Comparison of ENCODE assay signal across 10 mouse cellular contexts in the genomic region with DNA sequence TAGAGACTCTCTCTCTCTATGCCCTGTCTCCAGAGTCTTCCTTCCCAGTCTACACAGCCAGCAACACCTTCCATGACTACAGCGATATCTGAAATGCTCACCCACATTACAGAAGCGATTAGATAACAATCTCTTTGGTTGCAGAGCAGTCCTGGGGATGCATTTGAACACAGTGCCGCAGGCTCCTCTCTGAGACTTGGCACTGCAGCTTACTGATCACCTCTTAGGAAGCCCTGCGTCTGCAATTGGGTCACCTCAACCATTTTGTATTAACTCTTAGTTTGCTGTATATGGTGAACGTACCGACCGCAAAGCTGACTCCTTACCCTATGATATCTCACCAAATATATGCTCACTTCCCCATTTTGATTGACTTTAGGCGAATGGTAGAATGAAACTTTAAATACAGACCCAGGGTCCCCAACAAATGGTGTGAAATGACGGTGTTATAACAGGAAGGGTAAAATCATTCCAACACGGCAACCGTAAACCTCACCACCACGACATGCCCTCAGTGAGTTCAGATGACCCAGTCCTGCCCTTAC. TPM values are rescaled to one million over a fixed set of nuclear protein-coding genes. Genes with fewer than 3 reads are reported as not detected.
DNase-seq lines count a peak whose midpoint lies in the region; ATAC-seq and TF ChIP-seq lines count a peak whose summit lies in the region.
"Had no signal": no experiment of that assay in that cellular context is flagged by ENCODE, and none has a peak within 500 bp of the region (broad histone marks: within the 10 kb centered on the region; RNA-seq: fewer than 3 reads in every experiment).

No protein-coding gene starts in this region.

- H3K4me3 ChIP-seq in hindbrain, embryonic 16.5 days (ENCODE audit: low read length): no peak overlapping the region
- no peak overlapping the region for H3K4me3 ChIP-seq in hindbrain, embryonic 14.5 days (replicated peaks; ENCODE audit: low read length)
- peak overlapping the region; percentile 38; the same call in 1 of the 2 replicates for H3K4me3 ChIP-seq in spleen, adult 2 months (ENCODE audit: extremely low read depth, insufficient read depth, insufficient read length)
- peak overlapping the region; percentile 37 for H3K4me3 ChIP-seq in limb, embryonic 13.5 days
- H3K4me3 ChIP-seq in cerebellum, adult 2 months (replicated peaks; ENCODE audit: insufficient read depth, low read depth, low read length): no peak overlapping the region
- H3K4me3 ChIP-seq in forebrain, embryonic 14.5 days (ENCODE audit: low read depth, low read length): no peak overlapping the region
- H3K4me3 ChIP-seq: midbrain, embryonic 15.5 days had no signal

- peak overlapping the region; percentile 3; the same call in 1 of the 2 replicates for H3K4me2 ChIP-seq in hindbrain, embryonic 16.5 days (ENCODE audit: low read length)
- no peak overlapping the region for H3K4me2 ChIP-seq in hindbrain, embryonic 14.5 days (replicated peaks)
- peak overlapping the region; percentile 59 for H3K4me2 ChIP-seq in limb, embryonic 13.5 days (replicated peaks)
- no peak overlapping the region for H3K4me2 ChIP-seq in forebrain, embryonic 14.5 days (ENCODE audit: low read length)
- H3K4me2 ChIP-seq: midbrain, embryonic 15.5 days had no signal

- no peaks in the 10 kb centered on the region for H3K36me3 ChIP-seq in hindbrain, embryonic 16.5 days (ENCODE audit: control insufficient read depth, insufficient read depth, low read length)
- no peaks in the 10 kb centered on the region for H3K36me3 ChIP-seq in hindbrain, embryonic 14.5 days (replicated peaks; ENCODE audit: control insufficient read depth, insufficient read depth)
- no peaks in the 10 kb centered on the region for H3K36me3 ChIP-seq in spleen, adult 2 months (ENCODE audit: control insufficient read depth, insufficient read depth, low read length)
- H3K36me3 ChIP-seq in limb, embryonic 13.5 days: no peaks in the 10 kb centered on the region
- H3K36me3 ChIP-seq in forebrain, embryonic 14.5 days (ENCODE audit: control insufficient read depth, insufficient read depth, low read length): no peaks in the 10 kb centered on the region
- H3K36me3 ChIP-seq: heart, embryonic 15.5 days; midbrain, embryonic 15.5 days had no signal

- H3K4me1 ChIP-seq in hindbrain, embryonic 16.5 days (ENCODE audit: control insufficient read depth, insufficient read depth, low read depth, low read length): no peaks in the 10 kb centered on the region
- no peaks in the 10 kb centered on the region for H3K4me1 ChIP-seq in hindbrain, embryonic 14.5 days (replicated peaks; ENCODE audit: control insufficient read depth, insufficient read depth, low read length)
- H3K4me1 ChIP-seq in spleen, adult 2 months (ENCODE audit: control insufficient read depth, insufficient read depth, insufficient read length): no peaks in the 10 kb centered on the region
- H3K4me1 ChIP-seq in limb, embryonic 13.5 days: peaks cover 20% of the 10 kb centered on the region
- H3K4me1 ChIP-seq in cerebellum, adult 2 months (ENCODE audit: control insufficient read depth, insufficient read depth, low read length): no peaks in the 10 kb centered on the region
- H3K4me1 ChIP-seq in forebrain, embryonic 14.5 days (ENCODE audit: control insufficient read depth, insufficient read depth, low read length): no peaks in the 10 kb centered on the region
- H3K4me1 ChIP-seq: midbrain, embryonic 15.5 days had no signal

- ATAC-seq in hindbrain, embryonic 16.5 days: no peak
- ATAC-seq in hindbrain, embryonic 14.5 days (ENCODE audit: low FRiP score): no peak
- no peak for ATAC-seq in limb, embryonic 13.5 days (ENCODE audit: low FRiP score, low read depth)
- ATAC-seq in forebrain, embryonic 14.5 days: no peak
- ATAC-seq: midbrain, embryonic 15.5 days had no signal

- DNase-seq in hindbrain, embryonic 14.5 days (ENCODE audit: low spot score): no peak
- DNase-seq in spleen, adult 2 months (ENCODE audit: low read depth in 1 of 2, low spot score in 2 of 2): no peak
- DNase-seq in spleen, postnatal 14 days (ENCODE audit: low spot score in 2 of 2): no peak
- no peak for DNase-seq in ovary, postnatal 36 days (ENCODE audit: low spot score)
- DNase-seq in cerebellum, adult 2 months: no peak
- DNase-seq in forebrain, embryonic 14.5 days (ENCODE audit: low spot score): no peak

- H3K9ac ChIP-seq in hindbrain, embryonic 16.5 days (ENCODE audit: low read depth, low read length): no peak overlapping the region
- H3K9ac ChIP-seq in hindbrain, embryonic 14.5 days: no peak overlapping the region
- peak overlapping the region; percentile 53 for H3K9ac ChIP-seq in limb, embryonic 13.5 days
- H3K9ac ChIP-seq in forebrain, embryonic 14.5 days (ENCODE audit: low read length): no peak overlapping the region
- H3K9ac ChIP-seq: heart, embryonic 15.5 days; midbrain, embryonic 15.5 days had no signal

- H3K27me3 ChIP-seq in hindbrain, embryonic 16.5 days (replicated peaks; ENCODE audit: control insufficient read depth, insufficient read depth, low read length): no peaks in the 10 kb centered on the region
- H3K27me3 ChIP-seq in hindbrain, embryonic 14.5 days (ENCODE audit: control insufficient read depth, insufficient read depth, low read length): no peaks in the 10 kb centered on the region
- no peaks in the 10 kb centered on the region for H3K27me3 ChIP-seq in spleen, adult 2 months (ENCODE audit: control insufficient read depth, insufficient read depth, low read length)
- no peaks in the 10 kb centered on the region for H3K27me3 ChIP-seq in limb, embryonic 13.5 days
- H3K27me3 ChIP-seq in cerebellum, adult 2 months (ENCODE audit: control insufficient read depth, insufficient read depth, low read length): no peaks in the 10 kb centered on the region
- H3K27me3 ChIP-seq in forebrain, embryonic 14.5 days (replicated peaks; ENCODE audit: control insufficient read depth, insufficient read depth, low read length): no peaks in the 10 kb centered on the region
- H3K27me3 ChIP-seq: midbrain, embryonic 15.5 days had no signal

- H3K27ac ChIP-seq in hindbrain, embryonic 16.5 days (ENCODE audit: low read depth, low read length): no peak overlapping the region
- H3K27ac ChIP-seq in hindbrain, embryonic 14.5 days: no peak overlapping the region
- 0 out of 2 replicates have a peak overlapping the region, but pooled peaks have one; percentile 20 for H3K27ac ChIP-seq in spleen, adult 2 months (ENCODE audit: insufficient read depth, low read length)
- H3K27ac ChIP-seq in limb, embryonic 13.5 days: peak overlapping the region; percentile 70
- H3K27ac ChIP-seq in cerebellum, adult 2 months (ENCODE audit: insufficient read depth, low read length): no peak overlapping the region
- no peak overlapping the region for H3K27ac ChIP-seq in forebrain, embryonic 14.5 days (ENCODE audit: low read depth, low read length)
- H3K27ac ChIP-seq: heart, embryonic 15.5 days; midbrain, embryonic 15.5 days had no signal

- no peak for TF ChIP-seq CTCF in spleen, adult 2 months (IDR thresholded peaks at IDR 0.05; ENCODE audit: extremely low read depth, insufficient read depth, insufficient read length, insufficient replicate concordance)
- no peak for TF ChIP-seq CTCF in cerebellum, adult 2 months (IDR thresholded peaks at IDR 0.05; ENCODE audit: borderline replicate concordance, insufficient read depth, low read depth, low read length)

- no peaks in the 10 kb centered on the region for H3K9me3 ChIP-seq in hindbrain, embryonic 16.5 days (ENCODE audit: control insufficient read depth, low read length)
- no peaks in the 10 kb centered on the region for H3K9me3 ChIP-seq in hindbrain, embryonic 14.5 days (ENCODE audit: control insufficient read depth, low read length)
- H3K9me3 ChIP-seq in limb, embryonic 13.5 days: no peaks in the 10 kb centered on the region
- no peaks in the 10 kb centered on the region for H3K9me3 ChIP-seq in forebrain, embryonic 14.5 days (replicated peaks; ENCODE audit: control insufficient read depth, low read length)
- H3K9me3 ChIP-seq: heart, embryonic 15.5 days; midbrain, embryonic 15.5 days had no signal

- no peak for TF ChIP-seq POLR2A in spleen, adult 2 months (IDR thresholded peaks at IDR 0.05; ENCODE audit: low read depth, low read length)
- TF ChIP-seq POLR2A in cerebellum, adult 2 months (IDR thresholded peaks at IDR 0.05; ENCODE audit: borderline replicate concordance, insufficient read depth, low read length): no peak

- WGBS in hindbrain, embryonic 16.5 days: 90% methylated on average over 12 of the region's 12 CpGs
- WGBS in hindbrain, embryonic 14.5 days: 89% methylated on average over 12 of the region's 12 CpGs
- 48% methylated on average over 12 of the region's 12 CpGs for WGBS in spleen, adult 2 months
- 77% methylated on average over 12 of the region's 12 CpGs for WGBS in limb, embryonic 13.5 days
- WGBS in cerebellum, adult 2 months: 83% methylated on average over 12 of the region's 12 CpGs
- WGBS in forebrain, embryonic 14.5 days: 90% methylated on average over 12 of the region's 12 CpGs

RNA-seq across cellular contexts. Expression of a gene that starts 0.8 kb away (rescaled TPM):
- polyA plus RNA-seq in hindbrain, embryonic 16.5 days (2015; fragmentation: Nextera tagmentation; extraction: Ambion mirVana): 44.9 and 46.7 TPM in 2 replicates
- 61.4 and 66.3 TPM in 2 replicates for polyA plus RNA-seq in hindbrain, embryonic 14.5 days (2014; fragmentation: Nextera tagmentation; extraction: Ambion mirVana)
- polyA plus RNA-seq in spleen, adult 2 months (2012; rRNA removed): 64.6 and 174 TPM in 2 replicates
- polyA plus RNA-seq in limb, embryonic 13.5 days (2015; fragmentation: Nextera tagmentation; extraction: Ambion mirVana): 97.7 and 98.0 TPM in 2 replicates
- 62.4 and 64.6 TPM in 2 replicates for polyA plus RNA-seq in cerebellum, adult 2 months (2012; rRNA removed)
- polyA plus RNA-seq in forebrain, embryonic 14.5 days (2014; fragmentation: Nextera tagmentation; extraction: Ambion mirVana): 96.1 and 99.0 TPM in 2 replicates

RNA-seq across cellular contexts. Expression of a gene that starts 20.9 kb away (rescaled TPM):
- 19.2 and 20.2 TPM in 2 replicates for polyA plus RNA-seq in hindbrain, embryonic 16.5 days (2015; fragmentation: Nextera tagmentation; extraction: Ambion mirVana)
- polyA plus RNA-seq in hindbrain, embryonic 14.5 days (2014; fragmentation: Nextera tagmentation; extraction: Ambion mirVana): 26.5 and 26.7 TPM in 2 replicates
- polyA plus RNA-seq in spleen, adult 2 months (2012; rRNA removed): 2.0 and 2.4 TPM in 2 replicates
- polyA plus RNA-seq in limb, embryonic 13.5 days (2015; fragmentation: Nextera tagmentation; extraction: Ambion mirVana): 27.0 and 29.9 TPM in 2 replicates
- polyA plus RNA-seq in cerebellum, adult 2 months (2012; rRNA removed): 10.3 and 11.5 TPM in 2 replicates
- polyA plus RNA-seq in forebrain, embryonic 14.5 days (2014; fragmentation: Nextera tagmentation; extraction: Ambion mirVana): 21.0 and 27.9 TPM in 2 replicates

Comparison
In these comparisons a context has a peak if more than half of its experiments do, and no peak if none do; other contexts are left out.
1. H3K4me2 ChIP-seq: peak in hindbrain, embryonic 16.5 days (single experiment) and limb, embryonic 13.5 days (single experiment); none in hindbrain, embryonic 14.5 days (single experiment) and forebrain, embryonic 14.5 days (single experiment).
2. H3K27ac ChIP-seq: peak in spleen, adult 2 months (single experiment) and limb, embryonic 13.5 days (single experiment); none in hindbrain, embryonic 16.5 days (single experiment), hindbrain, embryonic 14.5 days (single experiment), cerebellum, adult 2 months (single experiment) and forebrain, embryonic 14.5 days (single experiment).
3. H3K4me3 ChIP-seq: peak in spleen, adult 2 months (single experiment) and limb, embryonic 13.5 days (single experiment); none in hindbrain, embryonic 16.5 days (single experiment), hindbrain, embryonic 14.5 days (single experiment), cerebellum, adult 2 months (single experiment) and forebrain, embryonic 14.5 days (single experiment).